Mouse (Mus musculus) small intestine, adult 2 months (tissue): Measurements from ENCODE around the gene Mid1.

Source experiments
- CTCF ChIP-seq: fragments of 200-500 bp; IDR thresholded peaks from 2 replicates; pipeline ENCODE4 v1.5.1; 2012; ENCODE audit warnings: low read depth, mild to moderate bottlenecking, control low read depth, inconsistent platforms, low read length, moderate library complexity, mixed read lengths; ENCODE audit not compliant: insufficient replicate concordance, insufficient read length; ENCODE audit errors: extremely low read depth
- POLR2A ChIP-seq: fragments of 200-500 bp; IDR thresholded peaks from 2 replicates; pipeline ENCODE4 v1.6.1; 2012; ENCODE audit warnings: low read depth, mild to moderate bottlenecking, control low read depth, inconsistent platforms, low read length, moderate library complexity

DNA sequence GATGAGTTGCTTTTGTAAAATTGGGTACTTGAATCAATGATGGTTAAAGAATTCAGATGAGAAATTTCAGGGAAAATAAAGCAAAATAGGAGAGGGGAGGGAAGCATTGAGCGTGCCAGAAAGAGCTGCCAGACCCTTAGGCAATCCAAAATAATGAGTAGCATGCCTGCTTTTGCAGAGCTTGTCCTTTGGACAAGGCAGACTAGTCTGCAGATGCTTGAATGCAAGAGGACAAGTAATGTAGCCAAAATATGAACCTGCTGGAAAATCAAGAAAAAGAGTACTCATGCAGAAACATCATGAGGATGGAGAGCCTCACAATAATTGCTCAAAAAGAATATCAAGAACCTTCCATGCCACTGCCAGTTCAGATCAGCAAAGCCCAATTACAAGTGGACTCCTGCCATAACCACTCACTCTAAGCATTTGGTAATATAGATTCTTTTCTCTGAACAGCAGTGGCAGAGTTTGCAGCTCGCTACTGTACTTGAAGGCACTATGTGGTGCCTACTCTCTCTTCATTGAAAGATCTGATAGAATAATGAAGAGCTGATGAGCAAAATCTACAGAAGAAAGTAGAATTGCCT is 19.1 kb downstream of the Mid1 start:
- no peak for TF ChIP-seq CTCF
- TF ChIP-seq POLR2A = no peak
